Mouse (Mus musculus): ENCODE data around the gene Snta1.

DNA sequence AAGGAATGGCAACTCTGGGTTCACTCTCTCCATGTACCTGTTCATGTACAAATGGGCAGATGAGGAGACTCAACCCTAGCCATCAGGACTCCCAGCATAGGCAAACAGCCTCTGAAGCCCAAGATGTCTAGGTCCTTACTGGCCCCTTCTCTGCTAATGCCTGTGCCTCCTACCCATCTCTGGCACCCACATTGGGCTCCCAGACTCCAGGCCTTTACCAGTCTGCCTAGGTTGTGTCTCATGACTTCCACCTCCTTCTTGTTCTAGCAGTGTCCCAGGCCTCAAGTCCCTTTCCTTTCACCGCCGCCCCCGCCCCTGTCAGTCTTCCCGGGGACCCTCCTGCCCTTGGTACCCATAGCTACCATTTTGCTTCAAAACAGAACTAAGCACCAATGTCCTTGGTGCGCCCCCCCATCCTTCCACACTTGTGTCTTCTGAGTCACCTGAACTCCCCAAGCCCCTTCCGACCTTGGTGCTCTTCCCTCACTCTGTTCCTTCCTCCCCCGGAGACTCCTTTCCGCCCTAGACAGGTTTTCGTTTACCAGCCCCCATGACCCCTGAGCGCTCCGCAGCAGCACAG, 746 bp downstream of the Snta1 start:
- TF ChIP-seq CTCF (IDR thresholded peaks at IDR 0.05; ENCODE audit: borderline replicate concordance, insufficient read depth, low read depth, low read length) = no peak
- no peak for TF ChIP-seq POLR2A (IDR thresholded peaks at IDR 0.05; ENCODE audit: borderline replicate concordance, insufficient read depth, low read length)
